Mouse (Mus musculus) G1E (cell line): ENCODE measurements at regions not wholly inside any gene's neighbourhood (a gene's known extent, or its start where the extent isn't known, plus 50 kb on each side); places are given as distances from the start of the nearest gene placed in this dataset.

Experiments used
- ATAC-seq: 2 replicates; pipeline ENCODE4 v1.8.0; 2016; ENCODE audit warnings: mild to moderate bottlenecking; ENCODE audit not compliant: insufficient number of reproducible peaks, poor library complexity, low FRiP score, severe bottlenecking; ENCODE audit errors: extremely low read depth
- DNase-seq: peaks from one replicate; pipeline ENCODE4 v3.0.0; 2012; ENCODE audit warnings: low spot score
- H3K27me3 ChIP-seq: 2 replicates; pipeline ENCODE4 v1.6.1; 2012; ENCODE audit warnings: mild to moderate bottlenecking, low read length, inconsistent platforms; ENCODE audit not compliant: insufficient read depth
- H3K36me3 ChIP-seq: replicated peaks from 2 replicates; pipeline ENCODE3; 2012; ENCODE audit warnings: mild to moderate bottlenecking, inconsistent platforms
- H3K4me1 ChIP-seq: 2 replicates; pipeline ENCODE4 v1.6.1; 2012; ENCODE audit warnings: low read depth, low read length, inconsistent platforms, mixed read lengths; ENCODE audit not compliant: insufficient read depth
- H3K4me3 ChIP-seq: 2 replicates; pipeline ENCODE4 v1.5.1; 2012; ENCODE audit warnings: low read depth, mild to moderate bottlenecking, inconsistent platforms, low read length, moderate library complexity, mixed read lengths
- H3K9me3 ChIP-seq: replicated peaks from 2 replicates; pipeline ENCODE4 v1.6.1; 2012; ENCODE audit warnings: inconsistent platforms
- CTCF ChIP-seq: IDR thresholded peaks from 2 replicates; pipeline ENCODE4 v1.5.1; 2012; ENCODE audit warnings: low read depth, low read length, inconsistent platforms, mixed read lengths
- GATA1 ChIP-seq: IDR thresholded peaks from 2 replicates; pipeline ENCODE4 v1.6.1; 2012; ENCODE audit warnings: borderline replicate concordance, low read length, inconsistent platforms, mixed read lengths

DNA sequence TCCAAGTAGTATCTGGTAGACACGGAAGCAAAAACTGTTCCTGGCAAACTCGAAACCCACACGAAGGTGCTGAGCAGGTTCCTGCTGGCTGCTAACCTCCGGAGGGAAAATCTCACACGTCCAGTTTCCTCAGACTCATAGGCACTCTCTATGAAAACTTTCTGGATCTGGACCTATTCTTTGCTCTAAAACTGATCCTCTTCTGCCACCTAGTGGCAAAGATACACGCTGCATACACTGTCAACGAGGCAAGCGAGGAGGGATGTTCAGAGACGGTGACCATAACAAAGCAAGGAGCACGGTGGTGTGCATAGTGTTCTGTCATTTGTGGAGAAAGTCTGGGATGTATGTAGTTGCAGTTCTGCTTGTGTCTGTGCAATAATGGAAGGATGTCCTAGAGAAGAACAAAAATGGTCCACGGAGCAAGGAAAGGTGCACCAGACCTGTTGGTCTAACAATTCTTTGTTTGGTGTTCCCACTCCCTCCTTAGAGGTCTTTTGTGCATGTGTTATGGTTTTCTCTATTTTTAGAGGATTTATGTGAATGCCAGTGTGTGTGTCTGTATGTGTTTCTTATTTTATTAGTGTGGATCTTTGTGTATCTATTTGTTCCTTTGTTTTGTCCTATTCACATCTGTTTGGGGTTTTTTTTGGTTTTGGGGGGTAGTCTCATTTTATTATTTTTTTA lies 57.0 kb upstream of the Siglech start:
- peak; percentile 57; the same call in 1 of the 2 replicates for ATAC-seq
- no peaks in the 10 kb centered on the region for H3K4me1 ChIP-seq
- no peaks in the 10 kb centered on the region for H3K36me3 ChIP-seq
- no peaks in the 10 kb centered on the region for H3K27me3 ChIP-seq
- DNase-seq = peak; percentile 2
- no peaks in the 10 kb centered on the region for H3K9me3 ChIP-seq
- H3K4me3 ChIP-seq = no peak overlapping the region
- no peak for TF ChIP-seq GATA1
- peak; percentile 73; the same call in 1 of the 2 replicates for TF ChIP-seq CTCF
